Mouse (Mus musculus) CH12.LX (cell line): ENCODE data around the gene Card19.

ENCODE experiments used
- BHLHE40 ChIP-seq: IDR thresholded peaks from 2 replicates; pipeline ENCODE4 v1.6.1; 2011; ENCODE audit warnings: mild to moderate bottlenecking, low read depth, low read length, improper control_type of control experiment
- CHD2 ChIP-seq: IDR thresholded peaks from 2 replicates; pipeline ENCODE4 v1.6.1; 2011; ENCODE audit warnings: low read length, improper control_type of control experiment
- CTCF ChIP-seq, 2 experiments: IDR thresholded peaks in 1 of 2; conservative IDR thresholded peaks in 1 of 2; 2 replicates each; pipeline ENCODE4 v1.5.1; 2011 to 2012; ENCODE audit warnings: low read depth in 2 of 2, low read length in 2 of 2, improper control_type of control experiment in 1 of 2, inconsistent platforms in 1 of 2, mild to moderate bottlenecking in 1 of 2, moderate library complexity in 1 of 2
- E2F4 ChIP-seq: IDR thresholded peaks from 2 replicates; pipeline ENCODE4 v1.6.1; 2011; ENCODE audit warnings: low read depth, low read length, improper control_type of control experiment; ENCODE audit not compliant: insufficient replicate concordance
- EP300 ChIP-seq: IDR thresholded peaks from 2 replicates; pipeline ENCODE4 v1.6.1; 2011; ENCODE audit warnings: low read length, improper control_type of control experiment
- GABPA ChIP-seq: IDR thresholded peaks from 2 replicates; pipeline ENCODE4 v1.6.1; 2012; ENCODE audit warnings: low read depth, low read length, improper control_type of control experiment, inconsistent platforms; ENCODE audit not compliant: insufficient replicate concordance
- JUND ChIP-seq: conservative IDR thresholded peaks from 2 replicates; pipeline ENCODE4 v1.6.1; 2011; ENCODE audit warnings: low read depth, low read length, improper control_type of control experiment
- MAFK ChIP-seq: IDR thresholded peaks from 2 replicates; pipeline ENCODE4 v1.6.1; 2011; ENCODE audit warnings: low read length, improper control_type of control experiment; ENCODE audit not compliant: insufficient replicate concordance
- MAX ChIP-seq: IDR thresholded peaks from 2 replicates; pipeline ENCODE4 v1.6.1; 2011; ENCODE audit warnings: low read length, improper control_type of control experiment
- MYC ChIP-seq: IDR thresholded peaks from 2 replicates; pipeline ENCODE4 v1.6.1; 2011; ENCODE audit warnings: low read depth, mild to moderate bottlenecking, improper control_type of control experiment, low read length
- NRF1 ChIP-seq: IDR thresholded peaks from 2 replicates; pipeline ENCODE4 v1.6.1; 2014; ENCODE audit warnings: low read depth, mild to moderate bottlenecking, inconsistent platforms, low read length, improper control_type of control experiment, moderate library complexity
- POLR2A ChIP-seq: IDR thresholded peaks from 2 replicates; pipeline ENCODE4 v1.6.1; 2011; ENCODE audit warnings: low read depth, mild to moderate bottlenecking, improper control_type of control experiment, low read length
- SIN3A ChIP-seq: IDR thresholded peaks from 2 replicates; pipeline ENCODE4 v1.6.1; 2012; ENCODE audit warnings: low read length, improper control_type of control experiment, inconsistent platforms
- USF1 ChIP-seq: IDR thresholded peaks from 2 replicates; pipeline ENCODE4 v1.6.1; 2014; ENCODE audit warnings: low read depth, mild to moderate bottlenecking, inconsistent platforms, low read length, improper control_type of control experiment

GRCm38 (mm10) chr13:49233792-49234572, 18.1 kb upstream of the Card19 start:
- TF ChIP-seq CTCF (conservative IDR thresholded peaks at IDR 0.05 in 1 of 2, IDR thresholded peaks at IDR 0.05 in 1 of 2; ENCODE audit: low read depth in 2 of 2, low read length in 2 of 2) (no peak), JUND (no peak), GABPA (no peak), USF1 (no peak), POLR2A (no peak), CHD2 (no peak), SIN3A (no peak), NRF1 (no peak), E2F4 (no peak), MAFK (no peak), EP300 (no peak), MYC (no peak), BHLHE40 (no peak), MAX (no peak)
